Mouse (Mus musculus) forebrain, embryonic 15.5 days (tissue): ENCODE results near the gene Rex1bd. TPM values are rescaled to one million over a fixed set of nuclear protein-coding genes. Genes with fewer than 3 reads are reported as not detected.

Experiments used
- ATAC-seq: fragments of 200-750 bp; cut with Nextera tagmentation; replicated peaks from 2 replicates; pipeline ENCODE4 v1.8.0; 2017; ENCODE audit warnings: mild to moderate bottlenecking, moderate TSS enrichment, moderate library complexity
- H3K27ac ChIP-seq: fragments of 300-500 bp; sonication (generic); replicated peaks from 2 replicates; pipeline ENCODE4 v1.5.1; 2015; ENCODE audit warnings: mild to moderate bottlenecking, inconsistent platforms
- H3K27me3 ChIP-seq: fragments of 300-500 bp; sonication (generic); 2 replicates; pipeline ENCODE4 v1.6.1; 2015; ENCODE audit warnings: inconsistent platforms
- H3K36me3 ChIP-seq: fragments of 300-500 bp; sonication (generic); 2 replicates; pipeline ENCODE4 v1.6.1; 2015; ENCODE audit warnings: mild to moderate bottlenecking, inconsistent platforms
- H3K4me1 ChIP-seq: fragments of 300-500 bp; sonication (generic); 2 replicates; pipeline ENCODE4 v1.6.1; 2015; ENCODE audit warnings: inconsistent platforms
- H3K4me2 ChIP-seq: fragments of 300-500 bp; sonication (generic); replicated peaks from 2 replicates; pipeline ENCODE4 v1.6.1; 2015; ENCODE audit warnings: mild to moderate bottlenecking, inconsistent platforms
- H3K4me3 ChIP-seq: fragments of 300-500 bp; sonication (generic); 2 replicates; pipeline ENCODE4 v1.5.1; 2015; ENCODE audit warnings: mild to moderate bottlenecking, inconsistent platforms
- H3K9ac ChIP-seq: fragments of 300-500 bp; sonication (generic); replicated peaks from 2 replicates; pipeline ENCODE4 v1.6.1; 2015; ENCODE audit warnings: mild to moderate bottlenecking, inconsistent platforms
- H3K9me3 ChIP-seq: fragments of 300-500 bp; sonication (generic); 2 replicates; pipeline ENCODE4 v1.6.1; 2016; ENCODE audit warnings: inconsistent platforms
- WGBS: fragments of 180-500 bp; shearing (Covaris S2); methylation state at CpG from one replicate; pipeline ENCODE4 v1.1.7; 2015; ENCODE audit warnings: mixed read lengths; 5-methylcytosine and 5-hydroxymethylcytosine counted together
- polyA plus RNA-seq: library from polyadenylated mRNA; unstranded; fragments of >200 nt; fragmentation: Nextera tagmentation; extraction: Ambion mirVana; gene quantifications from 2 replicates; pipeline ENCODE4 v1.2.1, GENCODE M21; 2015

Gene Rex1bd
- polyA plus RNA-seq, 1 experiment from 2014 or later, result 164 TPM

DNA sequence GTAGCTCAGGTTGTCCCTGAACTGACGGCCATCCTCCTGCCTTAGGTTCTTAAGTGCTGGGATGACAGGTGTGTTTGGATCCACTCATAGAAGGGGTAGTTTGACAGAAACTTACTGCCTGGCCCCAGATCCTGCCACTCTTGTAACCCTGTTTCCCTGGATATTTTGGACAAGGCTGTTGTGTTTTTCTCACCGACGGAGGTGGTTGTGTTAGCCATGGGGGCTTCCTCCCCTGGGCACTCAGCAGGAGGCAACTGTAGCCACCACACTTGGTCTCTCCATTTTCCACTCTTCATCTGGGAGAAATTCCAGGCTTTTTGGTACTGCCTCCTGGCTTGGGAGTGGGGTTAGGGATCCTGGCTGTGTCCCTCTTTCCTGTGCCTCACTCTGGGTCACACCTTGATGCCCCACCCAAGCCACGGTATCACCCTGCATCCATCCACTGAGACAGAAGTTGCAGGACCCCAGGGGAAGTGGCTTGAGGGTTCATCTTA is 33.5 kb upstream of the Rex1bd start:
- 19% methylated on average over 4 of the region's 4 CpGs for WGBS
- H3K27ac ChIP-seq, result peak overlapping the region; percentile 97; the same call in 1 of the 2 replicates
- peak overlapping the region; percentile 90 for H3K4me3 ChIP-seq
- H3K4me1 ChIP-seq, result peaks cover 31% of the 10 kb centered on the region
- H3K9ac ChIP-seq, result peak overlapping the region; percentile 90
- no peaks in the 10 kb centered on the region for H3K27me3 ChIP-seq
- peaks cover 20% of the 10 kb centered on the region for H3K36me3 ChIP-seq
- H3K9me3 ChIP-seq, result no peaks in the 10 kb centered on the region
- no peak for ATAC-seq
- peak overlapping the region; percentile 85 for H3K4me2 ChIP-seq

DNA sequence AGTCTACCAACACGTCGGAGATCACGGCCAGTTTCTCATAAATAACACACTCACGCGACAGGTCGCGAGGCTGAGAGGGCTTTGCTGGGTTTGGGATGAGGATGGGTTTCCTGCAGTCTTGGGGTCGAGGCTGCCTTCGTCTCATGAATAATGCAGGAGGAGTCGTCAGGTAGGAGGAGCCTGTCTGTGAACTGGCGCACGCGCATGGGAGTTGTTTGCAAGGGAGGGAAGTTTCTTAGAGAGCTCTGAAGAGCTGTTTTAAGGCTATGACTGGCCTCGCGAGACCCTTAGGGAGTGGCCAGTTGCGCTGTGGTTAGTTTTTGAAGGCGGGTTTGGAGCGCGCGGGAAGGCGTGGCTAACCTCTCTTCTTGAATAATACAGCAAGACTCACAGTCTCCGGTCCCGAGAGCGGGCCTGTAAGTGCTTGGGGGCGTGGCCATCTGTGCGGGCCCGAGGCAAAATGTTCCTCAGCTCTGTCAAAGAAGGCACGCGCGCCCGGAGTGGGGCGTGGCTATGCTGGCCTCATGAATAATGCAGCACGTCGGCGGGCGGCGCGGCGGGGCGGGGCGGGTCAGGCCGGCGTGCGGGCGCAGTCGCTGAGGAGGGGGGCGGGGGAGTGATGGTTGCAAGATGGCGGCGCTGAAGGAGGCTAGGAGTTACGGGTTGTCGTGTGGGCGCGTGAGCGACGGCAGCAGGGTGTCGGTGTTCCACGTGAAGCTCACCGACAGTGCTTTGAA is 32.7 kb upstream of the Rex1bd start, which contains the start of gene Ell:
Ell (plus strand) TSS at position 381 of the 737 bp plus-strand sequence.
- peaks cover 26% of the 10 kb centered on the region for H3K36me3 ChIP-seq
- peak within 1 kb of the TSS; percentile 90 for H3K9ac ChIP-seq
- peak within 1 kb of the TSS; percentile 97 for H3K27ac ChIP-seq
- H3K4me1 ChIP-seq, result peaks cover 31% of the 10 kb centered on the region
- peak within 1 kb of the TSS; percentile 90 for H3K4me3 ChIP-seq
- H3K4me2 ChIP-seq, result peak within 1 kb of the TSS; percentile 85
- WGBS, result 0% methylated on average over 56 of the region's 58 CpGs
- H3K9me3 ChIP-seq, result no peaks in the 10 kb centered on the region
- H3K27me3 ChIP-seq, result no peaks in the 10 kb centered on the region
- ATAC-seq, result peak; percentile 91

DNA sequence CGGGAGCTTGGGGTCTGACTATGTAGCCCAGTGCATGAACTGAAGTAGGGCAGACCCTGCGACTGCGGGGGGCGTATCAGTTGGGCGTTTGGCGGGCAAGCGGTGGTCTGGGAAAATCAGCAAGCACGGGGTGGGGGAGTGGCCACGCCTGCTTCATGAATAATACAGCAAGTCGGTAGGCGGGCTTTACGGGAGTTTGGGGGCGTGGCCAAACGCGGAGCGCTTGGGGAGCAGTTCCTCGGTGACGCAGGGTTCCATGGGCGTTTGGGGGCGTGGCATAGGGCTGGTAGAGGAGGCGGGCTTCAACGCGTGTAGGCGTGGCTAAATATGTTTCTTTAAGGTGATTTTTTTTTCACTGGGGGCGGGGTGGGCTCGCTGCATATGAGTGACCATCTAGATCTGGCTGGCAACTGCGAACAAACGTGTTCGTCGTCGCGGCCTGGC is 32.1 kb upstream of the Rex1bd start:
- Histone ChIP-seq H3K4me1 (peaks cover 31% of the 10 kb centered on the region), H3K4me2 (peak overlapping the region; percentile 85), H3K36me3 (peaks cover 32% of the 10 kb centered on the region), H3K27ac (peak overlapping the region; percentile 97), H3K9me3 (no peaks in the 10 kb centered on the region), H3K9ac (peak overlapping the region; percentile 39), H3K4me3 (peak overlapping the region; percentile 90), H3K27me3 (no peaks in the 10 kb centered on the region)
- ATAC-seq, result peak; percentile 77
- WGBS, result under 1% methylated on average over 32 of the region's 32 CpGs

DNA sequence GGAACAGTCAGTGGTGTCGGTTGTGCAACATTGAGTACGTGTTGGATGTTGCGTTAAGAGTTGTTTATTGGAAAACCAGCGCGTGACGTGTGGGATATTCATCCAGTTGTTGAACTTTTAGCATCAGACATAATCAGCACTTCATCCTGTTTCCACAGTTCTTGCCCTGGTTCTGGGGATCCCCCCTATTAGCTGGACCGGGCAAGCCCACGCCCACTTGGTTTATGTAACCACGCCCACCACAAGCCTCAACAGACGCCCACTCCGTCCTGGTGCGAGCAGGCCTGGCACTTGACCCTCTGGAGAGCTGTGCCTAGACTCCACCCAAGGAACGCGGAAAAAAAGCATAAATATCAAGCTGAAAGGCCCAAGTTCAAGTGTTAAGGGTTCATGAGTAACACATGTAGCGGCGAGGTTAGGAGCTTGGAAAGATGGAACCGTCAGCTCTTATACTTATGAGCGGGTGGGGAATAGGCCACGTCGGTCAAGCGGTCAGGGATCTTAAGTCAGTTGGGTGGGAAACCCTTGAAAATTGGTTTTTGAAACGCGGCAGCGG is 31.6 kb upstream of the Rex1bd start:
- Histone ChIP-seq H3K4me3 (peak overlapping the region; percentile 90), H3K9ac (peak overlapping the region; percentile 39), H3K9me3 (no peaks in the 10 kb centered on the region), H3K27ac (peak overlapping the region; percentile 97), H3K36me3 (peaks cover 36% of the 10 kb centered on the region), H3K27me3 (no peaks in the 10 kb centered on the region), H3K4me2 (peak overlapping the region; percentile 85), H3K4me1 (peaks cover 31% of the 10 kb centered on the region)
- peak; percentile 5 for ATAC-seq
- 14% methylated on average over 24 of the region's 24 CpGs for WGBS

DNA sequence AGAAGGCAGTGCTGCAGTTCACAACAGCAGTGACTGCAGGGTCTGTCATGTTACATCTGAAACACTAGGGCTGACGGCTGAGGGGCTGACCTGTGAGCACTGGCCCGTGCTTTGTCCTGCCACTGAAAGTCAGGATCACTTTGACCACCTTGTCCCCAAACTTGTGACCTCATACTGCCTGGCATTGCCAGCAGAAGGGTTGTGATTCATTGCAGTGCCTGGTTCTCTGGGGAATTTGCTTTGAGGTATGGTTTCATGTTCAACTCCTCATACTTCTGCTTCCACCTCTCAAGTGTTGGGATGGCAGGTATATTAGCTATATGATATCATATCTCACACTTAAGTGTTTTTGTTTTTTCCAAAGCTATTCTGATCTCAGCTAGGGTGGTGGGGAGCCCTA is 29.1 kb upstream of the Rex1bd start:
- no peak overlapping the region for H3K9ac ChIP-seq
- peaks cover 14% of the 10 kb centered on the region for H3K4me1 ChIP-seq
- H3K9me3 ChIP-seq, result no peaks in the 10 kb centered on the region
- H3K36me3 ChIP-seq, result peaks cover 60% of the 10 kb centered on the region
- H3K27ac ChIP-seq, result no peak overlapping the region
- H3K4me3 ChIP-seq, result no peak overlapping the region
- H3K4me2 ChIP-seq, result no peak overlapping the region
- no peak for ATAC-seq
- WGBS, result 86% methylated on average over 2 of the region's 2 CpGs
- H3K27me3 ChIP-seq, result no peaks in the 10 kb centered on the region

DNA sequence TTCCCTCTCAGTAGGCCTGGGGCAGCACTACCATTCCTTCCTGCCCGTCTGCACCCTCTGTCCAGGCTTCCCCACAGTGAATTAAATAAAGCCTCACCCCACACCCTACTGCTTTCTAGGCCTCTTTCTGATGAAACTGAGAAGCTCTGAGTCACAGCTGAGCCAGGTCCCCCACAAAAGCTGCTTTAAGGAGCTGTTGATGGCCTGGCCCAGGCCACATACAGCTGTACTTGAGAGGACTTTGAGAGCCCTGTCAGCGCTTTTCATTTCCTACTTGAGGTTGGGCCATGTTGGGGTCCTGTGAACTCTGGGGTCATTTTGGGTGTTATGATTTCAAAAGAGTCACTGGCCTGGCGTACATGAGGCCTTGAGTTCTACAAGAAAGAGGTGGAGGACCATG is 28.7 kb upstream of the Rex1bd start:
- H3K9ac ChIP-seq, result no peak overlapping the region
- no peak overlapping the region for H3K4me2 ChIP-seq
- H3K27me3 ChIP-seq, result no peaks in the 10 kb centered on the region
- no peak overlapping the region for H3K27ac ChIP-seq
- H3K4me3 ChIP-seq, result no peak overlapping the region
- no peaks in the 10 kb centered on the region for H3K9me3 ChIP-seq
- WGBS, result 90% methylated on average over 3 of the region's 3 CpGs
- H3K4me1 ChIP-seq, result peaks cover 9% of the 10 kb centered on the region
- H3K36me3 ChIP-seq, result peaks cover 60% of the 10 kb centered on the region
- ATAC-seq, result no peak

DNA sequence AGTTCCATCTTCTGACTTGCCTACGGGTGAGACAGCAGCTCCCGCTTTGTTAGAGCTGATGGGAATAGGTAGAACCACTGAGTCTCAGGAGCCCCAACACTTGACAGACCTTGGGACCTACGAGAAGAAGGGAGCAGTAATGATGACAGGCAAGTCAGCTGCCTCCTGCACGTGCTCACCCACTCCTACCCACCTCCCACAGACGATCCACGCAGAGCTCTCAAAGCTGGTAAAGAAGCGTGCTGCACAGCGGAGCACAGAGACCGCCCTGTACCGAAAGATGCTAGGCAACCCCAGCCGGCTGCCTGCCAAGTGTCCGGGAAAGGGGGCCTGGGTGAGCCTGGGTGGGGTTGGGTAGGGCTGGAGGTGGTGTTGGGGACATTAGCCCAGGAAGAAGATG is 27.7 kb upstream of the Rex1bd start:
- Histone ChIP-seq H3K4me2 (no peak overlapping the region), H3K4me3 (no peak overlapping the region), H3K36me3 (peaks cover 60% of the 10 kb centered on the region), H3K27ac (no peak overlapping the region), H3K27me3 (no peaks in the 10 kb centered on the region), H3K9me3 (no peaks in the 10 kb centered on the region), H3K4me1 (peaks cover 14% of the 10 kb centered on the region), H3K9ac (no peak overlapping the region)
- WGBS, result 96% methylated on average over 12 of the region's 12 CpGs
- ATAC-seq, result no peak

DNA sequence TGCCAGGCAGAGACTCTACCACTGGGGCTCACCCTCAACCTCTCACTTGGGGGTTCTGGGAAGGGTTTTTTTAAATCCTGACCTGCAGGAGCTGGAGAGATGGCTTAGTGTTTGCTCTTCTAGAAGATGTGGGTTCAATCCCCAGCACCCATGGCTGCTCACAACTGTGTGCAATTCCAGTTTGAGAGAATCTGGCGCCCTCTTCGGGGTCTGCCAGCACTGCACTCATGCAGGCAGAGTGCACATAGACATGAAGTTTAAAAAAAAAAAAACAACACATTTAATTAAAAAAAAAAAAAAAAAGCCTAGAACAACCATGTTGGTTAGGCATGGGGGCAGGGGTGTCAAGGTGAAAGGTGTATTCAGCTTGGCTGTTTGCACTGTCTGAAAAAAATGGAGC is 23.8 kb upstream of the Rex1bd start:
- Histone ChIP-seq H3K9ac (no peak overlapping the region), H3K4me2 (no peak overlapping the region), H3K36me3 (peaks cover 42% of the 10 kb centered on the region), H3K27me3 (no peaks in the 10 kb centered on the region), H3K27ac (no peak overlapping the region), H3K4me3 (no peak overlapping the region), H3K9me3 (no peaks in the 10 kb centered on the region), H3K4me1 (peaks cover 30% of the 10 kb centered on the region)
- ATAC-seq, result no peak
- WGBS, result 85% methylated on average over 2 of the region's 2 CpGs

DNA sequence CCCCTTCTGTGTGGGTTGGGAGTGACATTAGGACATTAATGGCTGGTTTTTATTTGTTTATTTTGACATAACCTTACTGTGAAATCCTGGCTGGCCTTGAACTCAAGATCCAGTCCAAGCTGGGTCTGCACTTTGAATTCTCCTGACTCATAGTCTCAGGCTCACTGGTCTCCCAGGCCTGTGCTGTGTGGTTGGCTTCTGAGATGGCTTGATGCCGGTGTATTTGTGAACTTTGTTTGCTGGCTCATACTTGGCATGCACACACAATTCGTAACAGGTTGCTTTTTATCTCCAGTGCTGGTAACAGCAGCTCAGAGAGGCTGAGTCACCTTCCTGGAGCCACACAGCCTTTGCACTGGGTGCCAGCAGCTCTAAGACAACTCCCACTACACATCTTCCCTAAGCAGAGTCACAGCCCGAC is 23.2 kb upstream of the Rex1bd start:
- Histone ChIP-seq H3K4me2 (no peak overlapping the region), H3K9ac (no peak overlapping the region), H3K36me3 (peaks cover 38% of the 10 kb centered on the region), H3K4me3 (no peak overlapping the region), H3K27ac (no peak overlapping the region), H3K27me3 (no peaks in the 10 kb centered on the region), H3K4me1 (peaks cover 30% of the 10 kb centered on the region), H3K9me3 (no peaks in the 10 kb centered on the region)
- ATAC-seq, result no peak
- 93% methylated on average over 3 of the region's 3 CpGs for WGBS

DNA sequence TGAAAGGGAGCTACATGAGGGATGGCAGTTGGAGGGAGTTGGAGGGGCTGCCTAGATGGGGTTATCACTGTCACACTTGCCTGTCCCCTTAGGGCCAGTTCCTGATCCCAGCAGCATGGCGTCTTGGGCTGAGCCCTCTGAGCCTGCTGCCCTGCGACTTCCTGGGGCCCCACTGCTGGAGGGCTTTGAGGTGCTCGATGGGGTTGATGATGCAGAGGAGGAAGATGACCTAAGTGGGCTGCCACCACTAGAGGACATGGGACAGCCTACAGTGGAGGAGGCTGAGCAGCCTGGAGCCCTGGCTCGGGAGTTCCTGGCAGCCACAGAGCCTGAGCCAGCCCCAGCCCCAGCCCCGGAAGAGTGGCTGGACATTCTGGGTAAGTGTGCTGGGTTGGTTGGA is 22.7 kb upstream of the Rex1bd start:
- 88% methylated on average over 5 of the region's 5 CpGs for WGBS
- no peak overlapping the region for H3K27ac ChIP-seq
- no peak overlapping the region for H3K9ac ChIP-seq
- no peaks in the 10 kb centered on the region for H3K27me3 ChIP-seq
- no peak overlapping the region for H3K4me2 ChIP-seq
- H3K4me3 ChIP-seq, result no peak overlapping the region
- H3K4me1 ChIP-seq, result peaks cover 30% of the 10 kb centered on the region
- H3K9me3 ChIP-seq, result no peaks in the 10 kb centered on the region
- H3K36me3 ChIP-seq, result peaks cover 34% of the 10 kb centered on the region
- no peak for ATAC-seq

DNA sequence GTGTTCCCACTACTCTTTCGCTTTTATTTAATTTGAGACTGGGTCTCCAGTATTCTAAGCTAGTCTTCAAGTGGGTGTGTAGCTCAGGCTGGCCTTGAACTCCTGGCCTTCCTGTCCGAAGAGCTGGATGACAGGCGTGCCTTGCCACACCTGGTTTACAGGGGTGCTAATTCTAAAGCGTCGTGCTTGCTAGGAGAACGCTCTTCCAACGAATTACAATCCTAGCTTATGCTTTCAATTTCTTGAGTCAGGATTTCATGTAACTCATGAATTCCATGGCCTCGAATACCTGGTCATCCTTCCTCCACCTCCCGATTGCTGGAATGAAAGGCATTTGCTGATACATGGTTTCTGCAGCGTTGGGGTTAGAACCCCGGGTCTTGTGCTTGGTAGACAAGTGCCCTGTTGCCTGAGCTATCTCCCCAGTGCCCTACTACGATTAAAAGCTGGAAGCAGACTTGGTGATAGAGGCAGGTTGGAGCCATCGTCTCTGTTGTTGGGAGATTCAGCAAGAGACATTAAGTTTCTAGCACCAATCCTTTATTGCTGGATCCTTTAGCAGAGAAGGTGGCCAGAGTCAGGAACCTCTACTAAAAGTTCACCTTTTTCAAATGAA is 21.7 kb upstream of the Rex1bd start:
- Histone ChIP-seq H3K4me1 (peaks cover 35% of the 10 kb centered on the region), H3K9ac (peak overlapping the region; percentile 91), H3K9me3 (no peaks in the 10 kb centered on the region), H3K4me2 (peak overlapping the region; percentile 72), H3K27me3 (no peaks in the 10 kb centered on the region), H3K27ac (peak overlapping the region; percentile 84), H3K4me3 (peak overlapping the region; percentile 76), H3K36me3 (peaks cover 24% of the 10 kb centered on the region)
- 32% methylated on average over 13 of the region's 13 CpGs for WGBS
- ATAC-seq, result no peak

DNA sequence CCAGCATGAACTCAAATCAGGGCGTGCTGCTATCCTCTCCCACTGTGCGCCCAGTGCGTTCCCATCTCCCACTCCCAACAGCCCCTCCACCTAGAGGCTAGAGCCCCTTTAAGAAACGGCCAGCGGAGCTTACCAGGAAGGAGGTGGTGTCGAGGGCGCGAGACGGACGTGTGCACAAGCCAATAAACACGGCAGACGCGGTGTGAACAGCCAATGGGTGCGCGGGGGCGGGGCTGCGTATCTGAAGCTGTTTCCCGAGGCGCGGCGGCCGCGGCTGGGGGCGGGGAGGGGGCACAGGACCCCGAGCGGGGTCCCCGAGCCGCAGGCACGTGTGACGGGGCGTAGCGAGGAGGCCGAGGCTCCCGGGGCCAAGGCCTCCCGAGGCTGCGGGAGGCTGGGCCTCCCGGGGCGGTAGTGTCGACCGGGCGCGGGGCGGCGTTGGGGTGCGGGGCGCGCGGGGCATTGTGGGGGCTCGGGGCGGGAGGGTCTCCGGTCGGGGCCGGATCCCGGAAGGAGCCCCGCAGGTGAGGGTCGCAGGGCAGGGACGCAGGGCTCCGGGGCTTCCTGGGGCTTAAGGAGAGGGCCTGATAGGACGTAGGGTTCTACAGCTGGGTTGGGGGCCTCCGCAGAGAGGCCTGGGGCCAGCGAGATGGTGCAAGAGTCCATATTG is 21.1 kb upstream of the Rex1bd start, which contains the start of the genes Fkbp8 and Kxd1:
Fkbp8 (plus strand) TSS at position 213 of the 670 bp plus-strand sequence.
Kxd1 (minus strand) TSS at position 445 of the 670 bp plus-strand sequence.
- H3K9ac ChIP-seq, result peak within 1 kb of the TSS; percentile 91
- H3K27ac ChIP-seq, result peak within 1 kb of the TSS; percentile 84
- WGBS, result under 1% methylated on average over 61 of the region's 61 CpGs
- no peaks in the 10 kb centered on the region for H3K27me3 ChIP-seq
- ATAC-seq, result peak; percentile 94
- H3K9me3 ChIP-seq, result no peaks in the 10 kb centered on the region
- H3K36me3 ChIP-seq, result peaks cover 19% of the 10 kb centered on the region
- peak within 1 kb of the TSS; percentile 72 for H3K4me2 ChIP-seq
- H3K4me1 ChIP-seq, result peaks cover 36% of the 10 kb centered on the region
- H3K4me3 ChIP-seq, result peak within 1 kb of the TSS; percentile 76
